Mouse (Mus musculus) intestine, embryonic 14.5 days (tissue): Measurements from ENCODE around the gene Litaf. TPM values are rescaled to one million over a fixed set of nuclear protein-coding genes. Genes with fewer than 3 reads are reported as not detected.

ENCODE experiments used
- ATAC-seq: fragments of 200-750 bp; cut with Nextera tagmentation; replicated peaks from 2 replicates; pipeline ENCODE4 v1.8.0; 2017; ENCODE audit warnings: low read depth, moderate number of reproducible peaks, moderate TSS enrichment, moderate library complexity; ENCODE audit not compliant: low FRiP score, low TSS enrichment
- DNase-seq: peaks from one replicate; pipeline ENCODE4 v3.0.0-alpha.2; 2018; ENCODE audit warnings: low spot score
- H3K27ac ChIP-seq: fragments of 300-500 bp; sonication (generic); 2 replicates; pipeline ENCODE4 v1.5.1; 2014; ENCODE audit warnings: low read depth, mild to moderate bottlenecking, control low read depth
- H3K27me3 ChIP-seq: fragments of 300-500 bp; sonication (generic); replicated peaks from 2 replicates; pipeline ENCODE4 v1.6.1; 2014; ENCODE audit warnings: low read length, control low read depth; ENCODE audit not compliant: control insufficient read depth, insufficient read depth
- H3K36me3 ChIP-seq: fragments of 300-500 bp; sonication (generic); 2 replicates; pipeline ENCODE4 v1.6.1; 2014; ENCODE audit warnings: low read length, control low read depth; ENCODE audit not compliant: control insufficient read depth, insufficient read depth
- H3K4me1 ChIP-seq: fragments of 300-500 bp; sonication (generic); replicated peaks from 2 replicates; pipeline ENCODE4 v1.6.1; 2014; ENCODE audit warnings: low read length, control low read depth, mixed read lengths; ENCODE audit not compliant: control insufficient read depth, insufficient read depth
- H3K4me2 ChIP-seq: fragments of 300-500 bp; sonication (generic); 2 replicates; pipeline ENCODE4 v1.6.1; 2014; ENCODE audit warnings: low read length
- H3K4me3 ChIP-seq: fragments of 300-500 bp; sonication (generic); 2 replicates; pipeline ENCODE4 v1.5.1; 2014; ENCODE audit warnings: low read depth, low read length, control low read depth, mixed read lengths
- H3K9ac ChIP-seq: fragments of 300-500 bp; sonication (generic); 2 replicates; pipeline ENCODE4 v1.6.1; 2014; ENCODE audit warnings: mild to moderate bottlenecking, low read length
- H3K9me3 ChIP-seq: fragments of 300-500 bp; sonication (generic); 2 replicates; pipeline ENCODE4 v1.6.1; 2016; ENCODE audit warnings: low read length, control low read depth; ENCODE audit not compliant: control insufficient read depth
- WGBS: fragments of 180-500 bp; shearing (Covaris S2); extraction: QIAGEN DNeasy Blood & Tissue Kit; methylation state at CpG from one replicate; pipeline ENCODE4 v1.1.7; 2014; 5-methylcytosine and 5-hydroxymethylcytosine counted together
- polyA plus RNA-seq: library from polyadenylated mRNA; unstranded; fragments of >200 nt; fragmentation: Nextera tagmentation; extraction: Ambion mirVana; gene quantifications from 2 replicates; pipeline ENCODE4 v1.2.1, GENCODE M21; 2014

The Litaf gene
- polyA plus RNA-seq: 106 and 112 TPM in 2 replicates

- ATAC-seq (peak; percentile 98), DNase-seq (peak; percentile 96)
- Histone ChIP-seq H3K27ac (peak within 1 kb of the TSS; percentile 84), H3K9ac (peak within 1 kb of the TSS; percentile 84), H3K4me2 (peak within 1 kb of the TSS; percentile 77), H3K4me3 (peak within 1 kb of the TSS; percentile 56), H3K27me3 (no peaks in the 10 kb centered on the region), H3K36me3 (0 out of 2 replicates have a peak, but pooled peaks cover 10% of the 10 kb centered on the region), H3K4me1 (peaks cover 51% of the 10 kb centered on the region), H3K9me3 (no peaks in the 10 kb centered on the region)
- under 1% methylated on average over 77 of the region's 78 CpGs for WGBS
These were observed at the start of gene Litaf for GRCm38 (mm10) chr16:11066029-11066832. Litaf (minus strand) TSS chr16:11066157.

- WGBS: 64% methylated on average over 4 of the region's 4 CpGs
These were observed 43.3 kb upstream of the Litaf start for GRCm38 (mm10) chr16:11109198-11109740.

GRCm38 (mm10) chr16:11104905-11105304 lies 38.9 kb upstream of the Litaf start:
- 87% methylated on average over 1 of the region's 1 CpGs for WGBS
- Histone ChIP-seq H3K9ac (no peak overlapping the region), H3K36me3 (peaks cover 37% of the 10 kb centered on the region), H3K4me2 (no peak overlapping the region), H3K27ac (no peak overlapping the region), H3K9me3 (no peaks in the 10 kb centered on the region), H3K4me1 (no peaks in the 10 kb centered on the region), H3K4me3 (no peak overlapping the region), H3K27me3 (no peaks in the 10 kb centered on the region)
- DNase-seq (no peak), ATAC-seq (no peak)

More at GRCm38 (mm10) chr16:11109198-11109740, 43.3 kb upstream of the Litaf start:
- ATAC-seq: no peak
- no peak overlapping the region for H3K27ac ChIP-seq
- no peaks in the 10 kb centered on the region for H3K27me3 ChIP-seq
- no peak overlapping the region for H3K4me2 ChIP-seq
- peaks cover 27% of the 10 kb centered on the region for H3K36me3 ChIP-seq
- no peak overlapping the region for H3K4me3 ChIP-seq
- no peaks in the 10 kb centered on the region for H3K9me3 ChIP-seq
- no peak overlapping the region for H3K9ac ChIP-seq
- no peak for DNase-seq
- no peaks in the 10 kb centered on the region for H3K4me1 ChIP-seq

GRCm38 (mm10) chr16:11097301-11097700 lies 31.3 kb upstream of the Litaf start:
- Histone ChIP-seq H3K27ac (no peak overlapping the region), H3K9me3 (no peaks in the 10 kb centered on the region), H3K4me2 (no peak overlapping the region), H3K9ac (no peak overlapping the region), H3K36me3 (peaks cover 55% of the 10 kb centered on the region), H3K4me1 (no peaks in the 10 kb centered on the region), H3K4me3 (no peak overlapping the region), H3K27me3 (no peaks in the 10 kb centered on the region)
- 89% methylated on average over 3 of the region's 3 CpGs for WGBS
- DNase-seq (no peak), ATAC-seq (no peak)

- 87% methylated on average over 13 of the region's 13 CpGs for WGBS
- DNase-seq (no peak), ATAC-seq (no peak)
- Histone ChIP-seq H3K4me3 (no peak overlapping the region), H3K4me2 (no peak overlapping the region), H3K9ac (no peak overlapping the region), H3K36me3 (peaks cover 58% of the 10 kb centered on the region), H3K9me3 (no peaks in the 10 kb centered on the region), H3K27me3 (no peaks in the 10 kb centered on the region), H3K4me1 (no peaks in the 10 kb centered on the region), H3K27ac (no peak overlapping the region)
These were observed 27.9 kb upstream of the Litaf start for GRCm38 (mm10) chr16:11093717-11094386.

GRCm38 (mm10) chr16:11092523-11092922 lies 26.6 kb upstream of the Litaf start:
- no peak for DNase-seq
- Histone ChIP-seq H3K27me3 (no peaks in the 10 kb centered on the region), H3K36me3 (peaks cover 69% of the 10 kb centered on the region), H3K4me3 (no peak overlapping the region), H3K27ac (no peak overlapping the region), H3K4me1 (no peaks in the 10 kb centered on the region), H3K9me3 (no peaks in the 10 kb centered on the region), H3K9ac (no peak overlapping the region), H3K4me2 (no peak overlapping the region)
- ATAC-seq: no peak
- WGBS: 69% methylated on average over 3 of the region's 3 CpGs

GRCm38 (mm10) chr16:11092061-11092460 lies 26.1 kb upstream of the Litaf start:
- Histone ChIP-seq H3K4me3 (no peak overlapping the region), H3K9me3 (no peaks in the 10 kb centered on the region), H3K27me3 (no peaks in the 10 kb centered on the region), H3K36me3 (peaks cover 73% of the 10 kb centered on the region), H3K4me2 (no peak overlapping the region), H3K9ac (no peak overlapping the region), H3K4me1 (no peaks in the 10 kb centered on the region), H3K27ac (no peak overlapping the region)
- WGBS: 72% methylated on average over 4 of the region's 4 CpGs
- no peak for DNase-seq
- no peak for ATAC-seq

GRCm38 (mm10) chr16:11090836-11091570 lies 25.0 kb upstream of the Litaf start:
- WGBS: 80% methylated on average over 10 of the region's 10 CpGs
- no peak for ATAC-seq
- Histone ChIP-seq H3K4me1 (no peaks in the 10 kb centered on the region), H3K4me2 (no peak overlapping the region), H3K36me3 (peaks cover 71% of the 10 kb centered on the region), H3K9me3 (no peaks in the 10 kb centered on the region), H3K27me3 (no peaks in the 10 kb centered on the region), H3K9ac (no peak overlapping the region), H3K4me3 (no peak overlapping the region), H3K27ac (no peak overlapping the region)
- no peak for DNase-seq
